Mouse (Mus musculus): ENCODE data around the gene Cyp4a29.
"Not testable (repeated sequence)": the region's sequence is repeated elsewhere in the genome, so short reads cannot be mapped to it uniquely, and the experiment has no call there.

The Cyp4a29 gene

GRCm38 (mm10) chr4:115241784-115242183, at the start of gene Cyp4a29:
Gene Cyp4a29, plus strand, starts transcription at chr4:115242084.
- DNase-seq (ENCODE audit: low spot score), result no peak

- DNase-seq (ENCODE audit: low spot score), result not testable (repeated sequence)
Measured at GRCm38 (mm10) chr4:115232901-115233300, 9.0 kb upstream of the Cyp4a29 start.

- no peak for DNase-seq (ENCODE audit: low spot score)
Measured at GRCm38 (mm10) chr4:115236462-115237096, 5.3 kb upstream of the Cyp4a29 start.

GRCm38 (mm10) chr4:115264687-115265569, 23.0 kb downstream of the Cyp4a29 start:
- DNase-seq (ENCODE audit: low spot score), result not testable (repeated sequence)

DNA sequence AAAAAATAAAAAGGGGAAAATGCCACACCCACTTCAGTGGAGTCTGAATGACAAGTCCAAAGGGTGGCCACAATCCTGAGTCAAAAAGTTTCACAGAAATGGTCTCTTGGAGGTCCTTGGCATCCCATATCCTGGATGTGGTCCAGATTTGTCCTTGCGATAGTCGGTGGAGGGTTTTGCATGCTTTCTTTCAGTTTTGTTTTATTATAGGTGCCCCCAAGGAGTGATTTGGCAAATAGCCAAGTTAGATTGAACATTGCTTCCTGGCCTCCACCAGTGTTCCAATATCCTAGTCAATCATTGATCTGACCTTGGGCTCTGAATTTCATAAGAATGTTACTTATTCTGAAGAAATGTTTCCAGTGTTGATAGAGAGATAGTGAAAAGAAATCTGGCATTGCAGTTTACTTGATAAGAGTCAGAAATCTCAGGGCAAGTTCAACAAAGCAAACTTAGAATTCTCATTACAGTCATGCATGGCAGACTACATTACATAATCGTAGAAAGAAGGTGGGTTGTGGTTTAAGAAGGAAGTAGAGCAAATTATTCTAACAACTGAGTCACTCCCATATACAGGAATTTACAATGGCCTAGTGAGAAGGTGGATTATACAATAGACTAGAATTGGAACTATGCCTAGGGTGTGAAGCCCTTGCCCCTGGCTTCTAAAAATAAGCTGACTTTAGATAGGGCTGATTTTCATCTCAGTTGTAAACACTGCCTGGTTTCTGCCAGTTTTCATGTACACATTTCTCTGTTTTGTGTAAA, 36.5 kb downstream of the Cyp4a29 start:
- not testable (repeated sequence) for DNase-seq (ENCODE audit: low spot score)

- no peak for DNase-seq (ENCODE audit: low spot score)
Measured at GRCm38 (mm10) chr4:115280342-115280741, 38.5 kb downstream of the Cyp4a29 start.

GRCm38 (mm10) chr4:115280779-115281178, 38.9 kb downstream of the Cyp4a29 start:
- DNase-seq (ENCODE audit: low spot score), result not testable (repeated sequence)

GRCm38 (mm10) chr4:115281231-115281767, 39.4 kb downstream of the Cyp4a29 start:
- not testable (repeated sequence) for DNase-seq (ENCODE audit: low spot score)

DNA sequence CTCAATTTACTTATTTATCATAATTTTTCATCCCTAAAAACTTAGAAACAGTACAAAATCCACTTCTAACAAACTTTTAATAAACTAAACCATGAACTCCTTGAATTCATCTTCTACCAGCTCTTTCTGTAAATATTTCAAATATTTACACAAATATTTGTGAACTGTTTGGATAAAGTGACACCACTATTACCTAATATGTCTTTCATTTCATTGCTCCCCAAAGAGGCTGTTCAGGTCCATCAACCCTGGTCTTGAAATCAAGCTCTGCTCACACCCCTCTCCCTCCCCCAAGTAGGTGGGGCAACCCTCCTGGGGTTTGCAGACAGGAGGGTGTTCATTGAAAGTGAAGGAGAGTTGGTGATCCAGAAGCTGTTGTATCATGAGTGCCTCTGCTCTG, 56.9 kb downstream of the Cyp4a29 start, which contains the start of gene Cyp4a12a:
Cyp4a12a (plus strand) TSS at position 301 of the 400 bp plus-strand sequence.
- not testable (repeated sequence) for DNase-seq (ENCODE audit: low spot score)
